ENCODE assay signal across 7 mouse cellular contexts in genomic region chr5:135007802-135008571, GRCm38 (mm10). TPM values are rescaled to one million over a fixed set of nuclear protein-coding genes. Genes with fewer than 3 reads are reported as not detected.
A peak's percentile ranks its signal among the peaks of the same experiment; 100 is the strongest.
DNase-seq lines count a peak whose midpoint lies in the region; ATAC-seq and TF ChIP-seq lines count a peak whose summit lies in the region.

No protein-coding gene starts in this region.

- no peaks in the 10 kb centered on the region for H3K36me3 ChIP-seq in embryonic facial prominence, embryonic 11.5 days (replicated peaks; ENCODE audit: control insufficient read depth, insufficient read depth, low read depth, low read length)
- no peaks in the 10 kb centered on the region for H3K36me3 ChIP-seq in hindbrain, postnatal 0 days (ENCODE audit: insufficient read depth, low read length)
- H3K36me3 ChIP-seq in lung, embryonic 14.5 days (ENCODE audit: insufficient read depth), result no peaks in the 10 kb centered on the region
- H3K36me3 ChIP-seq in stomach, embryonic 15.5 days, result no peaks in the 10 kb centered on the region

- H3K4me1 ChIP-seq in embryonic facial prominence, embryonic 11.5 days (ENCODE audit: control insufficient read depth, insufficient read depth, low read length), result peaks cover 4% of the 10 kb centered on the region
- H3K4me1 ChIP-seq in hindbrain, postnatal 0 days (ENCODE audit: insufficient read depth, low read length), result peaks cover 4% of the 10 kb centered on the region
- H3K4me1 ChIP-seq in lung, embryonic 14.5 days (ENCODE audit: insufficient read depth), result peaks cover 22% of the 10 kb centered on the region
- H3K4me1 ChIP-seq in stomach, embryonic 15.5 days, result peaks cover 33% of the 10 kb centered on the region

- H3K9me3 ChIP-seq in embryonic facial prominence, embryonic 11.5 days (replicated peaks; ENCODE audit: control insufficient read depth, low read length), result no peaks in the 10 kb centered on the region
- no peaks in the 10 kb centered on the region for H3K9me3 ChIP-seq in hindbrain, postnatal 0 days (ENCODE audit: low read length)
- H3K9me3 ChIP-seq in lung, embryonic 14.5 days (ENCODE audit: low read depth, low read length), result no peaks in the 10 kb centered on the region
- no peaks in the 10 kb centered on the region for H3K9me3 ChIP-seq in stomach, embryonic 15.5 days

- no peaks in the 10 kb centered on the region for H3K27me3 ChIP-seq in embryonic facial prominence, embryonic 11.5 days (ENCODE audit: control insufficient read depth, insufficient read depth, low read length)
- H3K27me3 ChIP-seq in hindbrain, postnatal 0 days (ENCODE audit: insufficient read depth, low read length), result no peaks in the 10 kb centered on the region
- H3K27me3 ChIP-seq in lung, embryonic 14.5 days (ENCODE audit: insufficient read depth, low read length), result no peaks in the 10 kb centered on the region
- no peaks in the 10 kb centered on the region for H3K27me3 ChIP-seq in stomach, embryonic 15.5 days (replicated peaks)

- peak overlapping the region; percentile 69 for H3K4me2 ChIP-seq in embryonic facial prominence, embryonic 11.5 days (ENCODE audit: low read depth, low read length)
- peak overlapping the region; percentile 84 for H3K4me2 ChIP-seq in hindbrain, postnatal 0 days (ENCODE audit: low read depth, low read length)
- H3K4me2 ChIP-seq in lung, embryonic 14.5 days, result peak overlapping the region; percentile 61
- peak overlapping the region; percentile 94 for H3K4me2 ChIP-seq in stomach, embryonic 15.5 days

- peak overlapping the region; percentile 80 for H3K27ac ChIP-seq in embryonic facial prominence, embryonic 11.5 days (replicated peaks; ENCODE audit: low read depth, low read length)
- H3K27ac ChIP-seq in hindbrain, postnatal 0 days, result peak overlapping the region; percentile 98
- H3K27ac ChIP-seq in lung, embryonic 14.5 days (ENCODE audit: low read depth), result peak overlapping the region; percentile 96
- peak overlapping the region; percentile 97 for H3K27ac ChIP-seq in stomach, embryonic 15.5 days

- peak; percentile 31; the same call in 1 of the 2 replicates for TF ChIP-seq CTCF in hindbrain, postnatal 0 days (IDR thresholded peaks at IDR 0.05; ENCODE audit: low read depth)
- peak; percentile 60 for TF ChIP-seq CTCF in lung, embryonic 14.5 days (IDR thresholded peaks at IDR 0.05; ENCODE audit: low read depth)

- peak overlapping the region; percentile 38 for H3K4me3 ChIP-seq in embryonic facial prominence, embryonic 11.5 days (ENCODE audit: low read depth, low read length)
- H3K4me3 ChIP-seq in hindbrain, postnatal 0 days (ENCODE audit: low read length), result peak overlapping the region; percentile 53
- peak overlapping the region; percentile 60 for H3K4me3 ChIP-seq in lung, embryonic 14.5 days (ENCODE audit: low read depth, low read length)
- H3K4me3 ChIP-seq in stomach, embryonic 15.5 days (replicated peaks), result peak overlapping the region; percentile 59

- peak; percentile 36 to 37 for DNase-seq in spleen, postnatal 36 days (ENCODE audit: low spot score in 2 of 2)
- no peak for DNase-seq in spleen, adult 18-20 months
- no peak for DNase-seq in embryonic facial prominence, embryonic 11.5 days (ENCODE audit: low spot score)
- DNase-seq in hindbrain, postnatal 0 days (ENCODE audit: low spot score), result peak; percentile 44
- peak; percentile 77 for DNase-seq in lung, embryonic 14.5 days
- no peak for DNase-seq in urinary bladder, postnatal 4 days (ENCODE audit: low spot score in 2 of 2)

- H3K9ac ChIP-seq in embryonic facial prominence, embryonic 11.5 days (replicated peaks; ENCODE audit: low read length), result peak overlapping the region; percentile 56
- H3K9ac ChIP-seq in hindbrain, postnatal 0 days (replicated peaks; ENCODE audit: low read length), result peak overlapping the region; percentile 68
- peak overlapping the region; percentile 50 for H3K9ac ChIP-seq in lung, embryonic 14.5 days
- peak overlapping the region; percentile 55 for H3K9ac ChIP-seq in stomach, embryonic 15.5 days

- ATAC-seq in embryonic facial prominence, embryonic 11.5 days (replicated peaks; ENCODE audit: insufficient number of reproducible peaks, low FRiP score, low TSS enrichment, low read depth), result no peak
- ATAC-seq in hindbrain, postnatal 0 days, result no peak
- no peak for ATAC-seq in lung, embryonic 14.5 days (ENCODE audit: insufficient read depth)
- no peak for ATAC-seq in stomach, embryonic 15.5 days (ENCODE audit: insufficient read depth, low FRiP score, low read depth)

- 27% methylated on average over 16 of the region's 16 CpGs for whole genome bisulfite sequencing in embryonic facial prominence, embryonic 11.5 days
- 31% methylated on average over 16 of the region's 16 CpGs for WGBS in hindbrain, postnatal 0 days
- WGBS in lung, embryonic 14.5 days, result 25% methylated on average over 16 of the region's 16 CpGs
- 27% methylated on average over 16 of the region's 16 CpGs for WGBS in stomach, embryonic 15.5 days

RNA-seq across cellular contexts. Expression of gene Abhd11, which starts 1.0 kb away (rescaled TPM):
- polyA plus RNA-seq in embryonic facial prominence, embryonic 11.5 days (2014; fragmentation: Nextera tagmentation; extraction: Ambion mirVana), result 41.7 and 42.7 TPM in 2 replicates
- total RNA-seq in hindbrain, postnatal 0 days (2014; rRNA removed), result 60.7 and 72.4 TPM in 2 replicates
- polyA plus RNA-seq in hindbrain, postnatal 0 days (2015; fragmentation: Nextera tagmentation; extraction: Ambion mirVana), result 81.7 and 83.7 TPM in 2 replicates
- polyA plus RNA-seq in lung, embryonic 14.5 days (2014; fragmentation: Nextera tagmentation; extraction: Ambion mirVana), result 60.0 and 71.0 TPM in 2 replicates
- polyA plus RNA-seq in stomach, embryonic 15.5 days (2015; fragmentation: Nextera tagmentation; extraction: Ambion mirVana), result 70.9 and 78.9 TPM in 2 replicates

RNA-seq across cellular contexts. Expression of gene Stx1a, which starts 15.3 kb away (rescaled TPM):
- polyA plus RNA-seq in embryonic facial prominence, embryonic 11.5 days (2014; fragmentation: Nextera tagmentation; extraction: Ambion mirVana), result 12.1 and 14.2 TPM in 2 replicates
- total RNA-seq in hindbrain, postnatal 0 days (2014; rRNA removed), result 141 and 149 TPM in 2 replicates
- polyA plus RNA-seq in hindbrain, postnatal 0 days (2015; fragmentation: Nextera tagmentation; extraction: Ambion mirVana), result 118 and 126 TPM in 2 replicates
- polyA plus RNA-seq in lung, embryonic 14.5 days (2014; fragmentation: Nextera tagmentation; extraction: Ambion mirVana), result 13.2 and 14.5 TPM in 2 replicates
- polyA plus RNA-seq in stomach, embryonic 15.5 days (2015; fragmentation: Nextera tagmentation; extraction: Ambion mirVana), result 11.8 and 12.3 TPM in 2 replicates

RNA-seq across cellular contexts. Expression of gene Cldn3, which starts 22.0 kb away (rescaled TPM):
- polyA plus RNA-seq in embryonic facial prominence, embryonic 11.5 days (2014; fragmentation: Nextera tagmentation; extraction: Ambion mirVana), result 7.6 and 11.3 TPM in 2 replicates
- total RNA-seq in hindbrain, postnatal 0 days (2014; rRNA removed), result 3.6 and 10.5 TPM in 2 replicates
- 4.7 and 5.9 TPM in 2 replicates for polyA plus RNA-seq in hindbrain, postnatal 0 days (2015; fragmentation: Nextera tagmentation; extraction: Ambion mirVana)
- 137 and 139 TPM in 2 replicates for polyA plus RNA-seq in lung, embryonic 14.5 days (2014; fragmentation: Nextera tagmentation; extraction: Ambion mirVana)
- polyA plus RNA-seq in stomach, embryonic 15.5 days (2015; fragmentation: Nextera tagmentation; extraction: Ambion mirVana), result 120 and 147 TPM in 2 replicates

RNA-seq across cellular contexts. Expression of gene Dnajc30, which starts 56.0 kb away (rescaled TPM):
- 29.3 and 30.8 TPM in 2 replicates for polyA plus RNA-seq in embryonic facial prominence, embryonic 11.5 days (2014; fragmentation: Nextera tagmentation; extraction: Ambion mirVana)
- 14.7 and 19.6 TPM in 2 replicates for total RNA-seq in hindbrain, postnatal 0 days (2014; rRNA removed)
- 43.4 and 45.3 TPM in 2 replicates for polyA plus RNA-seq in hindbrain, postnatal 0 days (2015; fragmentation: Nextera tagmentation; extraction: Ambion mirVana)
- 31.9 and 33.2 TPM in 2 replicates for polyA plus RNA-seq in lung, embryonic 14.5 days (2014; fragmentation: Nextera tagmentation; extraction: Ambion mirVana)
- polyA plus RNA-seq in stomach, embryonic 15.5 days (2015; fragmentation: Nextera tagmentation; extraction: Ambion mirVana), result 28.9 and 33.5 TPM in 2 replicates

RNA-seq across cellular contexts. Expression of gene Bud23, which starts 56.8 kb away (rescaled TPM):
- 136 and 146 TPM in 2 replicates for polyA plus RNA-seq in embryonic facial prominence, embryonic 11.5 days (2014; fragmentation: Nextera tagmentation; extraction: Ambion mirVana)
- 44.8 and 52.2 TPM in 2 replicates for total RNA-seq in hindbrain, postnatal 0 days (2014; rRNA removed)
- polyA plus RNA-seq in hindbrain, postnatal 0 days (2015; fragmentation: Nextera tagmentation; extraction: Ambion mirVana), result 64.5 TPM in 2 replicates
- polyA plus RNA-seq in lung, embryonic 14.5 days (2014; fragmentation: Nextera tagmentation; extraction: Ambion mirVana), result 102 and 116 TPM in 2 replicates
- 98.6 and 112 TPM in 2 replicates for polyA plus RNA-seq in stomach, embryonic 15.5 days (2015; fragmentation: Nextera tagmentation; extraction: Ambion mirVana)

Comparison
In these comparisons a context has a peak if more than half of its experiments do, and no peak if none do; other contexts are left out.
1. DNase-seq: peak in spleen, postnatal 36 days (2 of 2), hindbrain, postnatal 0 days (single experiment) and lung, embryonic 14.5 days (single experiment); none in spleen, adult 18-20 months (0 of 2), embryonic facial prominence, embryonic 11.5 days (single experiment) and urinary bladder, postnatal 4 days (0 of 2).
2. Peak in every context shown above with its lines, with median percentiles within 50 percentile points of each other: H3K27ac ChIP-seq, H3K4me2 ChIP-seq, H3K4me3 ChIP-seq and H3K9ac ChIP-seq.